Comparison of ENCODE assay signal across 18 mouse cellular contexts in genomic region chr6:108529150-108529549, GRCm38 (mm10).
DNase-seq lines count a peak whose midpoint lies in the region; ATAC-seq and TF ChIP-seq lines count a peak whose summit lies in the region.
"Had no signal": no experiment of that assay in that cellular context is flagged by ENCODE, and none has a peak within 500 bp of the region (broad histone marks: within the 10 kb centered on the region; RNA-seq: fewer than 3 reads in every experiment).

No protein-coding gene starts in this region.

- H3K9me3 ChIP-seq in midbrain, embryonic 15.5 days, result no peaks in the 10 kb centered on the region
- no peaks in the 10 kb centered on the region for H3K9me3 ChIP-seq in limb, embryonic 10.5 days (replicated peaks)
- H3K9me3 ChIP-seq: embryonic facial prominence, embryonic 10.5 days; forebrain, embryonic 12.5 days; hindbrain, embryonic 10.5 days; midbrain, embryonic 13.5 days had no signal

- H3K36me3 ChIP-seq in C2C12 (ENCODE audit: control insufficient read depth, insufficient read depth), result no peaks in the 10 kb centered on the region
- no peaks in the 10 kb centered on the region for H3K36me3 ChIP-seq in midbrain, embryonic 15.5 days (replicated peaks)
- H3K36me3 ChIP-seq in limb, embryonic 10.5 days, result peaks cover 5% of the 10 kb centered on the region; the same call in 1 of the 2 replicates
- H3K36me3 ChIP-seq: forebrain, embryonic 12.5 days; midbrain, embryonic 13.5 days had no signal

- ATAC-seq in megakaryocyte progenitor cell, adult 5-6 weeks (replicated peaks; ENCODE audit: poor library complexity), result peak; percentile 72
- no peak for ATAC-seq in midbrain, embryonic 15.5 days (replicated peaks)
- ATAC-seq: midbrain, embryonic 13.5 days had no signal

- peaks cover 18% of the 10 kb centered on the region for H3K4me1 ChIP-seq in bone marrow, adult 2 months (ENCODE audit: control insufficient read depth, insufficient read depth, low read length)
- peaks cover 10% of the 10 kb centered on the region for H3K4me1 ChIP-seq in midbrain, embryonic 15.5 days
- peaks cover 13% of the 10 kb centered on the region for H3K4me1 ChIP-seq in limb, embryonic 10.5 days

- H3ac ChIP-seq in C2C12 (ENCODE audit: control insufficient read depth, insufficient read length, low read depth), result no peak overlapping the region

- no peaks in the 10 kb centered on the region for H3K79me2 ChIP-seq in C2C12 (ENCODE audit: control insufficient read depth, insufficient read depth)

- H3K9ac ChIP-seq in midbrain, embryonic 15.5 days, result no peak overlapping the region
- H3K9ac ChIP-seq: forebrain, embryonic 12.5 days; midbrain, embryonic 13.5 days had no signal

- peak overlapping the region; percentile 28; the same call in 1 of the 2 replicates for H3K27ac ChIP-seq in bone marrow, adult 2 months (ENCODE audit: control insufficient read depth, insufficient read depth, low read depth, low read length, poor library complexity)
- no peak overlapping the region for H3K27ac ChIP-seq in midbrain, embryonic 15.5 days
- H3K27ac ChIP-seq in limb, embryonic 10.5 days, result no peak overlapping the region
- H3K27ac ChIP-seq: embryonic facial prominence, embryonic 10.5 days; forebrain, embryonic 12.5 days; heart, adult 2 months; midbrain, embryonic 13.5 days had no signal

- TF ChIP-seq POLR2A in bone marrow, adult 2 months (IDR thresholded peaks at IDR 0.05; ENCODE audit: borderline replicate concordance, control insufficient read depth, low read depth, low read length), result no peak

- no peak for TF ChIP-seq CTCF in C2C12 (IDR thresholded peaks at IDR 0.05; ENCODE audit: control insufficient read depth, insufficient read depth, insufficient read length)
- no peak for TF ChIP-seq CTCF in bone marrow, adult 2 months (IDR thresholded peaks at IDR 0.05; ENCODE audit: control insufficient read depth, insufficient read depth, low read length)

- WGBS in bone marrow, adult 2 months, result 70% methylated on average over 3 of the region's 3 CpGs
- WGBS in midbrain, embryonic 15.5 days, result 88% methylated on average over 3 of the region's 3 CpGs
- 93% methylated on average over 3 of the region's 3 CpGs for WGBS in limb, embryonic 10.5 days

- H3K4me3 ChIP-seq in C2C12 (ENCODE audit: insufficient read depth, poor library complexity, severe bottlenecking), result no peak overlapping the region
- no peak overlapping the region for H3K4me3 ChIP-seq in bone marrow, adult 2 months (replicated peaks; ENCODE audit: control insufficient read depth, low read depth, low read length)
- no peak overlapping the region for H3K4me3 ChIP-seq in midbrain, embryonic 15.5 days
- no peak overlapping the region for H3K4me3 ChIP-seq in limb, embryonic 10.5 days
- H3K4me3 ChIP-seq: embryonic facial prominence, embryonic 10.5 days; forebrain, embryonic 12.5 days; heart, adult 2 months; hindbrain, embryonic 10.5 days; midbrain, embryonic 13.5 days had no signal

- no peaks in the 10 kb centered on the region for H3K27me3 ChIP-seq in C2C12 (ENCODE audit: control insufficient read depth, insufficient read depth, insufficient read length)
- no peaks in the 10 kb centered on the region for H3K27me3 ChIP-seq in midbrain, embryonic 15.5 days (replicated peaks)
- no peaks in the 10 kb centered on the region for H3K27me3 ChIP-seq in limb, embryonic 10.5 days (ENCODE audit: low read depth, poor library complexity, severe bottlenecking)
- H3K27me3 ChIP-seq: CH12.LX; forebrain, embryonic 12.5 days; midbrain, embryonic 13.5 days had no signal

- H3K79me3 ChIP-seq in C2C12 (ENCODE audit: low read depth), result no peaks in the 10 kb centered on the region

- H3K4me2 ChIP-seq in midbrain, embryonic 15.5 days, result no peak overlapping the region
- H3K4me2 ChIP-seq: forebrain, embryonic 12.5 days; midbrain, embryonic 13.5 days had no signal

- peak; percentile 89 for DNase-seq in liver
- DNase-seq in layer of hippocampus, postnatal 14 days (ENCODE audit: low spot score in 2 of 2), result no peak
- no peak for DNase-seq in adrenal gland, adult 18-20 months (ENCODE audit: low spot score in 2 of 2)
- no peak for DNase-seq in limb, embryonic 10.5 days (ENCODE audit: low spot score)
- DNase-seq: adrenal gland, postnatal 25 days; cerebellum, adult 9-10 months; heart, adult 2 months; kidney, adult 18-20 months; retina, postnatal 1 day had no signal

TF ChIP-seq in C2C12, 6 proteins besides CTCF, POLR2A, EP300 and RAD21:
- TF ChIP-seq MYOD1 (IDR thresholded peaks at IDR 0.05; ENCODE audit: control insufficient read depth, insufficient read length, low read depth), result peak; percentile 9
- TF ChIP-seq CEBPB (IDR thresholded peaks at IDR 0.05; ENCODE audit: low read depth), result no peak
TF ChIP-seq in C2C12: peak in this region for 1.
